8 mouse cellular contexts compared by ENCODE assay signal in genomic region chr2:150786251-150787180, GRCm38 (mm10). TPM values are rescaled to one million over a fixed set of nuclear protein-coding genes. Genes with fewer than 3 reads are reported as not detected.
DNase-seq lines count a peak whose midpoint lies in the region; ATAC-seq lines count a peak whose summit lies in the region.

TSS of gene Pygb (plus strand) at chr2:150786735.

- H3K27me3 ChIP-seq in hindbrain, embryonic 10.5 days (ENCODE audit: insufficient read depth, poor library complexity, severe bottlenecking): peaks cover 15% of the 10 kb centered on the region; the same call in 1 of the 2 replicates

- peaks cover 24% of the 10 kb centered on the region for H3K4me1 ChIP-seq in hindbrain, embryonic 10.5 days (replicated peaks)

- H3K9me3 ChIP-seq in hindbrain, embryonic 10.5 days: no peaks in the 10 kb centered on the region

- peak; percentile 88 for DNase-seq in Muller cell, postnatal 12 days (ENCODE audit: inconsistent ontology term)
- peak; percentile 83 for DNase-seq in cerebellum, adult 9-10 months
- peak; percentile 91 for DNase-seq in hindbrain, embryonic 10.5 days (ENCODE audit: low spot score)
- DNase-seq in layer of hippocampus, adult 9-11 months: peak; percentile 88
- peak; percentile 91 for DNase-seq in lung, postnatal 10 days
- DNase-seq in retina, embryonic 14.5 days (ENCODE audit: low spot score): peak; percentile 93
- DNase-seq in thymus, postnatal 4 days: peak; percentile 89

- H3K36me3 ChIP-seq in hindbrain, embryonic 10.5 days: 0 out of 2 replicates have a peak, but pooled peaks cover 6% of the 10 kb centered on the region

- peak; percentile 93 for ATAC-seq in frontal cortex, adult (ENCODE audit: low TSS enrichment)

- H3K4me3 ChIP-seq in hindbrain, embryonic 10.5 days: peak within 1 kb of the TSS; percentile 82

- peak within 1 kb of the TSS; percentile 87 for H3K27ac ChIP-seq in hindbrain, embryonic 10.5 days

- 3% methylated on average over 58 of the region's 58 CpGs for WGBS in hindbrain, embryonic 10.5 days

RNA-seq across cellular contexts. Expression of gene Pygb, which starts in this region (rescaled TPM):
- 61.1 and 62.1 TPM in 2 replicates for polyA plus RNA-seq in hindbrain, embryonic 10.5 days (2016; fragmentation: Nextera tagmentation; extraction: Ambion mirVana)

Comparison
In these comparisons a context has a peak if more than half of its experiments do, and no peak if none do; other contexts are left out.
1. Peak in every context shown above with its lines: DNase-seq, ATAC-seq, H3K4me3 ChIP-seq and H3K27ac ChIP-seq.